Mouse (Mus musculus) erythroblast, embryonic 14.5 days (primary cell): ENCODE measurements around the gene Panx2.

ENCODE experiments used
- GATA1 ChIP-seq: IDR thresholded peaks from 2 replicates; pipeline ENCODE4 v1.6.1; 2012; ENCODE audit warnings: low read length, inconsistent platforms, mixed read lengths
- TAL1 ChIP-seq: IDR thresholded peaks from 3 replicates; pipeline ENCODE4 v1.6.1; 2012; ENCODE audit warnings: low read length, inconsistent platforms, mixed read lengths

- TF ChIP-seq TAL1 (no peak), GATA1 (no peak)
Measured at GRCm38 (mm10) chr15:89073993-89074603, 14.6 kb downstream of the Panx2 start.
